Mouse (Mus musculus): ENCODE results near the gene Gm21679. TPM values are rescaled to one million over a fixed set of nuclear protein-coding genes. Genes with fewer than 3 reads are reported as not detected.
"Not testable (repeated sequence)": the region's sequence is repeated elsewhere in the genome, so short reads cannot be mapped to it uniquely, and the experiment has no call there.

The Gm21679 gene
- not detected for total RNA-seq (2021)
- long read RNA-seq, experiment 1 = 0 reads
- long read RNA-seq, experiment 2 = 0 reads

DNA sequence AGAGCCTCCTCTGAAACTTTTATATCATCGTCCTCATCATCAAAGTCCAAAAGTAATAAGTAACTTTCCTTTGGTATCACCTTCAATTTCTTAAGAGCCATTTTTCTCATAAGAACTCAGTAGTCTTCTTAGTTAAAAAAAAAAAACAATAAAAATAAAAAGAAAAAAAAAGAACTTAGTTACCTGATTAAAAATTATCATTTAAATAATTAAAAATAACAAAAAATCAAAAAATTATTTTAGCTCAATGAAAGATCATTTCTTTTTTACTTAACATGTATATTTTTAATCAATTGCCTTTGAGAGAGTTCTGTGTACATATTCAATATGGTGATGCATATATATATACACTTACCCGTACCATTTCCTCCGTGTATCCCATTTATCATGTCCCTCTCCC lies at the start of gene Gm21679:
Gm21679 (minus strand) TSS at position 101 of the 400 bp plus-strand sequence.
- intact Hi-C loops (cut with DNase I); DNase-seq: not testable (repeated sequence)
